Mouse (Mus musculus) heart, postnatal 25 days (tissue): ENCODE data around the gene Dnpep. TPM values are rescaled to one million over a fixed set of nuclear protein-coding genes. Genes with fewer than 3 reads are reported as not detected.

Source experiments
- DNase-seq: peaks from one replicate; pipeline ENCODE4 v3.0.0; 2022; ENCODE audit warnings: low spot score
- intact Hi-C: fragments of 180-260 bp; cut with DNase I; formaldehyde crosslinking; loops from one replicate; pipeline ENCODE4 v1.15.1; 2025
- total RNA-seq, 2 experiments: library from RNA; stranded (reverse); gene quantifications; 2 replicates each; pipeline ENCODE4 v1.2.3; 2021

Gene Dnpep
- total RNA-seq, 2 experiments from 2014 or later: 81.8 to 82.7 TPM

DNA sequence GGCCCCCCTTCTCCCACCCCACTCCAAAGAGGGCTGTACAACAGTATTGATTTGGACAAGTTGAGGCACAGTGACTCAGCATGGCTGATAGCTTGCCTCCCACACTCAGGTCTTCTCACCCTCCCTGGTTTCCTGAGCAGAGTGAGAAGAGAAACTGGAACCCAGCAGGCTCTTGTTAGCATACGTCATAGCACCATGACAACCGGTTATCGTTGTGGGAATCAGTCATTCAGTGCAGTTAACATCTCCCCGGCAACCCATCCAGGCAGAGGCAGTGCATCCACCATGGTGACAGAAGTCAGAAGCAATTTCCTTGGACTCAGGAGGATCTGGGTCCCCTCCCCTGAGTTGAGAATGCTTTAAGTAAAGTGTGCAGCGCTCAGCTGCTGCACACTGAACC, 34.8 kb downstream of the Dnpep start:
- intact Hi-C loops: no loop called here
- DNase-seq: no peak

DNA sequence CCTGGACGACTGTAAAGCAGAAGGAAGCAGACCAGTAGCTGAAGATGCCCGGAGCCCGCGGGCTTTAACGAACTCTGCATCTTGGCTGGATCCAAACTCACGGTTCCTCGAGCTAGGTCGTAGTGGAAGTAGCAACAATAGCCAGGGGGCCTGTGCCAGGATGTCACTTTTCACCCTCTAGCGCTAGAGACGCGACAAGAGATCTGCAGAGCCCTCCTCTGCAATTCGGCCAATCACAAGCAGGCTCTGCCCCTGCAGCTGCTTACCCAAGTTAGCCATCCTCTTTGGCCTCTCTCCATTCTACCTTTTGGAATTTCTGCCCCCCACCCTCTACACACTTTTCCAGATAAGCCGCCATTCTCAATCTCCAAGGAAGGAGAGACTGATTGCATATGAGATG, 39.6 kb downstream of the Dnpep start, which contains the start of gene Resp18:
Resp18 (minus strand) TSS at position 188 of the 400 bp plus-strand sequence.
- no peak for DNase-seq
- intact Hi-C loops: no loop called here

- DNase-seq: no peak
- intact Hi-C loops: loop anchor here (2.0 kb wide), 1 partner anchor 15 kb away; no protein-coding TSS in a partner anchor
Measured at GRCm38 (mm10) chr1:75277195-75278188, 40.3 kb downstream of the Dnpep start.

- no peak for DNase-seq
- intact Hi-C loops: no loop called here
Measured at GRCm38 (mm10) chr1:75264091-75264880, 53.5 kb downstream of the Dnpep start, which contains the start of gene Ptprn. Gene Ptprn, minus strand, starts transcription at chr1:75264502.

DNA sequence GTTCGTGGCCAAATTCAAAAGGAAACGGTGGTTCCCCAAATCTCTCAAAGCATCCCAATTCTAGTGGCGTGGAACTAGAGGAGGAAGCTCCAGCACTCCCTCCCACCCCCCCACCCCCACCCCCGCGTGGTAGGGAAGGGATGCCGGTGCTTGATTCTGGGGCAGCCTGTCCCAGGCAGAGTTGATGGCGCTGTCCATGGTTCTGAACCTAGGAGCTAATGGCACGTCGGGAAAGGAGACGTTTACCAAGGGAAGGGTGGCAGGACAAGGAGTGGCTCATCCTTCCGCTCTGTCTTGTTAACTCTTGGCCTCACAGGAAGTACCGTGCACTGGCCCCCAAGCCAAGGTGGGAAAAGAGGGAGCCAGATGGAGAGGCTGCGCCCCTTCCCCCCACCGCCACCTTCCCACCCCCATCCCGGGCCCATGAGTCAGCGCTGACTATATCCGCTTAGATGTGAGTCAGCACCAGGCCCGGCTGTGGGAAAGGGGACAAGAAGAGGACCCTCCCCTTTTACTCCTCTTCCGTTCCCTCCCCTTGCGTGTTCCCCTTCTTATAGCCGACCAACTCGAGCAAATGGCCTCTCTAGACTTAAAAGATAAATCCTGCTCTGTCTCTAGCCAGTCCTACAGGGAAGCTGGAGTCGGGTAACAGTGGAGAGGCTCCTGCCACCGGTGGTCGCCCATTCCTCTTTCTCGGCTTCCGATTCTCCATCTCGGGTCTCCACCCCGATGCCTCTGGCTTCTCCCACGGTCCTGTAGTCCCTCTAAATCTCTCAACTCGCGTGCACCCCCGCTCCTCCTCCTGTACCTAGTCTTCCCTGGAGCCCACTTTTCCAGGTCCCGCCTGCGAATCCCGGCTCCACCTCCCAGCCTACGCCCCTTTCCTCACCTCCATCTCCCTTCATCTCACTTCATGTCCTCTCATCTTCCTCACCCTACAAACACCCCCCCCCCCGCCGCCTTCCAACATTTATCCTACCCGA, 54.5 kb downstream of the Dnpep start:
- no peak for DNase-seq
- intact Hi-C loops: loop anchor here (2.0 kb wide), 1 partner anchor 14 kb away; no protein-coding TSS in a partner anchor

DNA sequence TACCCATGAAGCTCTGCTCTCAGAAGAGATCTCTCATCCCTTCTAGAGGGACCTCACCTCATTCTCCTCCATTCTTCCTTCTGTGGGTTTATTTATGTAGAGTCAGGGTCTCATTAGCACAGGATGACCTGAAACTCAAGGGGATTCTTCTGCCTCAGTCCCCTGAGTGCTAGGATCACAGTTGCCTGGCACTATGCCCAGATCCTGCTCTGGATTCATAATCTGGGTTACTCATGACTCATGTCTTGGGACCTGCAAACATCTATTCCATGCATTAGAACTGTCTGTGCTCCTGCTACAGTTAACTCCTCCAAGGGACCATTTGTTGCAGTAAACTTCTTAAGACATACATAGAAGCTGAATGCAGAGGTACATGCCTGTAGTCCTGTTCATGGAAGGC, 56.5 kb downstream of the Dnpep start:
- DNase-seq: no peak
- intact Hi-C loops: no loop called here

Other genes starting within 250 kb of the Dnpep start
- gene Nhej1, start 192.8 kb downstream of the Dnpep start, total RNA-seq: 1 to 10 TPM; 3.9 to 4.0 TPM
- 1 to 10 TPM in 1 of 2 experiments, under 1 TPM in 1; 0.86 to 1.1 TPM for gene Slc23a3, start 184.1 kb downstream of the Dnpep start, total RNA-seq
- 10 to 100 TPM; 21.3 to 23.7 TPM for gene Cnppd1, start 175.3 kb downstream of the Dnpep start, total RNA-seq
- gene Retreg2, start 175.2 kb downstream of the Dnpep start, total RNA-seq: 10 to 100 TPM; 19.5 to 23.5 TPM
- 10 to 100 TPM; 14.2 to 15.3 TPM for gene Zfand2b, start 149.3 kb downstream of the Dnpep start, total RNA-seq
- 10 to 100 TPM; 26.1 to 29.6 TPM for gene Abcb6, start 137.6 kb downstream of the Dnpep start, total RNA-seq
- gene Ankzf1, start 125.8 kb downstream of the Dnpep start, total RNA-seq: 10 to 100 TPM; 11.2 to 12.9 TPM
- gene Atg9a, start 125.8 kb downstream of the Dnpep start, total RNA-seq: 10 to 100 TPM; 68.2 to 72.9 TPM
- 1 to 10 TPM; 2.3 to 4.0 TPM for gene Glb1l, start 107.2 kb downstream of the Dnpep start, total RNA-seq
- 10 to 100 TPM; 45.2 to 48.8 TPM for gene Stk16, start 107.2 kb downstream of the Dnpep start, total RNA-seq
- gene Tuba4a, start 98.1 kb downstream of the Dnpep start, total RNA-seq: 1,000 to 10,000 TPM; 1,036 to 1,088 TPM
- gene A630095N17Rik, start 85.9 kb downstream of the Dnpep start, total RNA-seq: not detected
- gene Dnajb2, start 81.6 kb downstream of the Dnpep start, total RNA-seq: 100 to 1,000 TPM in 1 of 2 experiments, 10 to 100 TPM in 1; 90.4 to 100 TPM
- gene Ptprn, start 53.5 kb downstream of the Dnpep start, total RNA-seq: under 1 TPM; 0.86 to 0.92 TPM
- gene Resp18, start 39.6 kb downstream of the Dnpep start, total RNA-seq: not detected
- 1,000 to 10,000 TPM; 1,261 to 1,294 TPM for gene Des, start 42.3 kb upstream of the Dnpep start, total RNA-seq
- gene Speg, start 57.3 kb upstream of the Dnpep start, total RNA-seq: 100 to 1,000 TPM; 141 to 144 TPM
- 10 to 100 TPM; 36.6 to 37.3 TPM for gene Gmppa, start 117.9 kb upstream of the Dnpep start, total RNA-seq
- gene Asic4, start 132.4 kb upstream of the Dnpep start, total RNA-seq: not detected
- gene Chpf, start 161.3 kb upstream of the Dnpep start, total RNA-seq: 10 to 100 TPM; 26.4 to 28.2 TPM
- under 1 TPM; 0.42 to 0.61 TPM for gene Tmem198, start 161.5 kb upstream of the Dnpep start, total RNA-seq
- gene Obsl1, start 188.5 kb upstream of the Dnpep start, total RNA-seq: 100 to 1,000 TPM; 147 to 150 TPM
- 1 to 10 TPM; 4.8 to 5.0 TPM for gene Inha, start 189.1 kb upstream of the Dnpep start, total RNA-seq
- gene Stk11ip, start 203.5 kb upstream of the Dnpep start, total RNA-seq: 1 to 10 TPM; 8.9 to 9.2 TPM
- 100 to 1,000 TPM; 220 to 242 TPM for gene Slc4a3, start 228.3 kb upstream of the Dnpep start, total RNA-seq